Mouse (Mus musculus) right cerebral cortex, adult 18-20 months (tissue): ENCODE measurements around the gene Zbtb45.
A peak's percentile ranks its signal among the peaks of the same experiment; 100 is the strongest.

Experiments used
- DNase-seq: peaks from one replicate; pipeline ENCODE4 v3.0.0; 2022; ENCODE audit warnings: mixed read lengths

The Zbtb45 gene

DNA sequence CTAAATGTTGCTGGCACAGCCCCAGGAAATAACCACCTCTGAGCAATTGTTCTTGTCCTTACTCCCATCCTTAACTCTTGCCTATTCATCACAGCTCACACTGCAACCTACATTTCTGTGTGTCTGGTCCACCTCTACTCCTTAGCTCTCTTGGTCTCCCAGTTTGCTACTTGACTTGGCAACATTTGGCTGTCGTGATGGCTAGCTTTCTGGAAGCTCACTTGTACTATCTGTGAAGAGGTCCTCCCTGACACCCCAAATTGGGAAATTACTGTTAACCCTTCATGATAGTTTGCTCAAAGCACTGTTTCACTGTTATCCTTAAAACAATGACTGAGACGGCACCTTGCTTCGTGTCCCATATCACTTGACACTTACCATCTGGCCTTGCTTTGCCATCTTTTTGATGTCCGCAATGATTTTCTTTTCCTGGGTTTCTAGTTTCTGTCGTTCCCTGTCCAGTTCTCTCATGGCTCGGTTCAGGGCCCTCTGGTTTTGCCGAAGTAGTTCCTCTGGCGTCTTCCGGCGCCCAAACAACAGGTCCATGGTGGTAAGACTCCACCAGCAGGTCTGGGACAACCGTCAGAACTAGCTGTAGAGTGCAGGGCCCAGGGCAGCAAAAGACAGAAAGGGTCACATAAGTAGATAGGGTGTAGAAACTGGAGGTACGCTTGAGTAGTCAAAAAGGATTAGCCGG, 23.8 kb upstream of the Zbtb45 start:
- DNase-seq, result no peak

DNA sequence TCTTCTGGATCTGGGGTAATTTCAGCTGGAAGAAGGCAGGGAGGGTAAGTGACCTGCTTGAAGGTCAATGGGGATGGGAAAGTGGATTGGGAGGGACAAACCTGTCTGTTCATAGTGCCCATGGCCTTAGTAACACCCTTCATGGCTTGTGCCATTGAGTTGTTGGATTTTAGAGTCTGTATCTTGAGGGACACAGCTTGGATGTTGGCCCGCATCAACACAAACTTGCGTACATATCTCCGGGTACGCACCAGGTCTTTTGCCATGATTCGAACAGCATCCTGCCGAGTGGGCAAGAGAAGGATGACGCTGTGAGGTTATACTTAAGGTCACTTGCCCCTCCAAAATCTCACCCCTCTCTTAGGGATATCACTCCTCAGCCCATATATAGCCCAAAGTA, 22.7 kb upstream of the Zbtb45 start:
- no peak for DNase-seq

DNA sequence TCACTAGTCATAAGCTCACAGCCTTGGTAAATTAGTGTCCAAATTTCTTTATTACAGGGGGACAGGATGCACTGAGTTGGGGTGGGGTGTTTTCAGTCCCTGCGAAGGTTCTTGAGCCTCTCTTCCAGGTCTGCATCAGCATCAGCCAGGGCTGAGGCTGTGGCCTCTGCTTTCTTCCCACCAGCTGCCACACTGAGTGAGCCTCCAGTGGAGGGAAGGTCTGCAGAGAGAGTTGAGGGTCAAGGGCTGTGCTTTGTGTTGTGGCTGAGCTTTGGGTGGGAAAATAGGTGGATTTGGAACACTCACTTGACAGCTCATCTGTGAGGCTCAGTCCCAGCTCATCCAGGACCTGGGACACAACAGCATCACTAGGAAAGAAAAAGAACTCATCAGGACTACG, 22.1 kb upstream of the Zbtb45 start:
- no peak for DNase-seq

DNA sequence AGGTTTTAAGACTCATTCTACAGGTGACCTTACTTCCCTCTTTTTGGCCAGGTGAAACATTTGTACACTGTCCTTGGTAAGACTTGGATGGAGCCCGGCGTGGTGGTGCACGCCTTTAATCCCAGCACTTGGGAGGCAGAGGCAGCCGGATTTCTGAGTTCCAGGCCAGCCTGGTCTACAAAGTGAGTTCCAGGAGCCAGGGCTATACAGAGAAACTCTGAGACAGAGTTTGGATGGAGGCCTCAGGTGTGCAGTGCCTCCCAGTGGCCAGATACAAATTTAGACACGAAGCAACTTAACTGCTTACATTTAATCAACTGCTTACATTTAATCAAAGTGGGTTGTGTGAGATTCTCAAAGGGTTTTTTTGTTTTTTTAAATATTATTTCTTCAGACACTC, 21.2 kb upstream of the Zbtb45 start:
- DNase-seq, result no peak

DNA sequence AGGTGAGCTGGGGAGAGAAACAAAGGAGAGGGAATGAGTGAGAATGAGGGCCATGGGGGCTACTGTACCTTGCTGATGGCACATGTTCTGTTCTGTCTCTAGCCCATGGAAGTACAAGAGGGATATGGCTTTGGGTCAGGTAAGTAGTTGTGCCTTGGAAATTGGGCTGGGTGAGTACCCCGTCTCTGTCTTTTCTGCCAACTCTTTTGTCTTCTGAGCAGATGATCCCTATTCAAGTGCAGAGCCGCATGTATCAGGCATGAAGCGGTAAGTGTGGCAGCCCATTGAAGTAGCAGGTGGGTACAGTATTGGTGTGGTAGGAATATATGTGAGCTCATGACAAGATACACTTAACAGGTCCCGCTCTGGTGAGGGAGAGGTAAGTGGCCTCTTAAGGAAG, 19.2 kb upstream of the Zbtb45 start:
- DNase-seq, result no peak

DNA sequence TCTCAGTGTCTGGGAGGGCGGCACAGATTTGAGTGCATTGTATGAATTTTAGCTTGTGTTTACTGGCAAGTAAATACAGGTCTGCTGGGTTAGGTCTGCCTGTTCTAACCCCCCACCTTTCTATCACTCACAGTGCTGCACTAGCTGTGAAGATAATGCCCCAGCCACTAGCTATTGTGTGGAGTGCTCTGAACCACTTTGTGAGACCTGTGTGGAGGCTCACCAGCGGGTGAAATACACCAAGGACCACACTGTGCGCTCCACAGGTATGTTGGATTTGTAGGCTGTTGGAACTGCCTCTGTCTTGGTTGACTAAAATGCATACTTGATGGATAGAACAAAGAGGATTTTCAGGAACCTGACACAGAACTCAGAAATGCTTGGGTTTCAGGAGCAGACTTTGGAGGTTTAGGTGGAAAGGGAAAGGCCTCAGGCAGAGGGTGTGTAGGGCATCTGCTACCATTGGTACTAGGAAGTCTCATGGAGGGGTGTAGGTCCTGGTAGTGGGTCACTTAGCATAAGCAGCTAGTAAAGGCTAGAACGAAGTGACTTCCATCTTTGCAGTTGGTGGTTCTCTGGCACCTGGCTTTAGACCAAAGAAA, 15.8 kb upstream of the Zbtb45 start:
- DNase-seq, result no peak

DNA sequence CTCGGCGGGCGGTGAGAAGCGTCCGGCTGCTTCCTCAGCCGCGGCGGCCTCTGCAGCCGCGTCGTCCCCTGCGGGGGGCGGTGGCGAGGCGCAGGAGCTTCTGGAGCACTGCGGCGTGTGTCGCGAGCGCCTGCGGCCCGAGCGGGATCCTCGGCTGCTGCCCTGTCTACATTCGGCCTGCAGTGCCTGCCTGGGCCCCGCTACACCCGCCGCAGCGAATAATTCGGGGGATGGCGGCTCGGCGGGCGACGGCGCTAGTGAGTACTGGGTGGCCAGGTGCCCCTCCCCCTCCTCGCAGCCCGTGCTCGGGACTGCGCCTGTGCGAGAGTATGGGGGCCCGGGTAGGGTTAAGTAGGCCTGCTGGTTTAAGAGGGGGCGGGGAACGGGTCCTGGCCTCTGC, 15.0 kb upstream of the Zbtb45 start:
- DNase-seq, result peak; percentile 85

DNA sequence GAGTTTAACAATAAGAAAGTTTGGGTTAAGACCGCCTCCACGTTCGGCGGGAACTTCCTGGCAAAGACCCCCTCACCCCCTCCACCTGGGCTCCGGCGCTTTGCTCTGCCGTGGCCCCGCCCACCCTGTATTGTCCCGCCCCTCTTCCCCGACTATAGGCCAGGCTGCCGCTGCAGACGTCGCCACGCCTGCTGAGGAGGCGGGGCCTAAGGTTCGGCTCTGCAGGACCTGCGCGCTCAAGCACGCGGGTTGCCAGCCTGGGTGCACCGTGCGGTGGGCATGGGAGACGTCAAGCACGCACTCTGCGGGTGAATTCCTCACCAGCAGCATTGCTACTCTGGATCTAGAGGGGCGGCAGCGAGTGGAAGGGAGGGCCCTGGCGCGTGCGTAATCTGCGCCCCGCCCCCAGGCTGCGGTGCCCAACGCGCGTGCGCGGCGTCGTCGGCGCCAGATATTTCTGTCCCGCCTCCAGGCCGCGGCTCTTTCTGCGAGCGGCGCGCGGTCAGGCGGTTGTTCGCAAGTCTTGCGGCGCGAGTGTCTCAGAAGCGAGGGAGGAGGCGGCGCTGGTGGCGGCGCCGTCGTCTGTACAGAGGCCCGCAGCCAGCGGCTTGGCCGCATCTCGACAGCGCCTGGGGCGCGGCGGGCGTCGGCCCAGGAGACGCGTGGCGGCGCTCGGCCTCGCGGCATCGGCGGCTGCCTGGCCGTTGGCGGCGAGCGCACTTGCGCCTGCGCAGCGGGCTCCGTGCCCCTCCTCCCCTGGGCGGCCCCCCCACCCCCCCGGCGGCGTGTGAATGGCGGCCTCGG, 14.3 kb upstream of the Zbtb45 start:
- DNase-seq, result peak; percentile 94

DNA sequence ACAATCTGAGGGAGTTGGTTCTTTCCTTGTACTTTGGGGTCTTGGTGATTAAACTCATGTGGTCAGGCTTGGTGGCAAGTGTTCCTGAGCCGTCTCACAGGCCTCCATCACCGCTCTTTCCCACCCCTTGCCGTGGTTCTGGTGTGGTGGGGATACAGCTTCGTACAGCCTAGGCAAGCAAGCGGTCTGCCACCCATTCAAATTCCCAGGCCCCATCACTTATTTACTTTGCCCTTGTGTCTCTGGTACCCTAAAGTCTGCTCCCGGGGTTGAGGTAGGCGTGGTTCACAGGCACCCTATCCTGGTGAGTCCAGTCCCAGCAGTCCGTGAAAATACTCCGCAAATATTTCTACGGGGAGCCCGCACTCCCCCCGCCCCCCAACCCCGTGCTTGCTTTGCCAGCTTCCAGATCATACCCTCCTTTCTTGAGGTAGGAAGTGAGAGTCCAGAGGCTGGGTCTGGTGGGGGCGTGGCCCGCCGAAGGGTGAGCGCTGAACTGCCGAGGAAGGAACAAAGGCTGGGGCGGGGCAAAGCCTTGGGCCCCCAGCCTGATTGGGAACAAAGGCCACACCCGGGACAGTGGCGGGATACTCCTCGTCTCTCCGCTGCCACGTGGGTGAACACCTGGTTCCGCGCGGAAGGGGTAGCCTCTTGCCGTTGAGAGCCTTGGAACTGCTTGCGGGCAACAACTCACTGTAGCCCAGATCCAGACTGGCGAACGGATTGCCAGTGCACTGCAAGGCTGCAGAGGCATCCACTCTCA, 13.1 kb upstream of the Zbtb45 start:
- DNase-seq, result no peak

DNA sequence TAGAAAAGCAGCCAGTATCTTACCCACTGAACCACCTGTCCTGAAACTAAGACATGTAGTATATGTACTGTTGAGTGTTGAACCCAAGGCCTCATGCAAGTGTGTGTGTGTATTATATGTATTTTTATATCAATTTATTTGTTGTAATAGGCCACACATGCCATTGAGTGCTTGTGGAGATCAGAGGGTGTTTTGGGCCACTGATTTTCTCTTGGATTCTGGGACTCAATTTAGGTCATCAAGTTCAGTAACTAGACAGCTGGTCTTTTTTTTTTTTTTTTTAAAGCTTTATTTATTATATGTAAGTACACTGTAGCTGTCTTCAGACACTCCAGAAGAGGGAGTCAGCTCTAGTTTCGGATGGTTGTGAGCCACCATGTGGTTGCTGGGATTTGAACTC, 5.4 kb upstream of the Zbtb45 start:
- DNase-seq, result no peak

DNA sequence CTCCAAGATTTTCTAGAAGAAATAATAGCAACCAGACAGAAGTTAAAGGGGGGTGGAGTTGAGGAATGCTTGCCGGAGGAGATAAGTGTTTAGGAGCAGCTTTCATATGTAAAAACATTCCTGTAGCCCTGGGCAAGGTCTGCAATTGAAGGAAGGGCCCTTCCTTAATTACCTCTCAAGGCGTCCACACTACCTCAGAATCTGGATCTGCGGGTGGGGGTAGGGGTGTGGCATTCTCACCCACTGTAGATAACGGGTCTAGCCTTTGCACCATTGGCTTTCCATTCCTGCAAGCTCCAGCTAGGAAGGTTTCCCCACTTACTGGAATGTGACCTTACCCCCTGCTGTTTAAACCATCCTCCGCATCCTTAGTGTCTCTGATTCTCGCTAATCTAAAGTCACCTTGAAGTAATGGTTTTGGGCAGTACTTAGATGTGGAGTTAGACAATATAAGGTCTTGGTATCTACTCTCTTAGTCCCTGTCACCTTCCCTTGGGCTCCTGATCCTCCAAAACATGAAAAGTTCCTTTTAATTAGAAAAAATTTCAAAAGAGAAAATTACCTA, 4.5 kb upstream of the Zbtb45 start:
- DNase-seq, result no peak

DNA sequence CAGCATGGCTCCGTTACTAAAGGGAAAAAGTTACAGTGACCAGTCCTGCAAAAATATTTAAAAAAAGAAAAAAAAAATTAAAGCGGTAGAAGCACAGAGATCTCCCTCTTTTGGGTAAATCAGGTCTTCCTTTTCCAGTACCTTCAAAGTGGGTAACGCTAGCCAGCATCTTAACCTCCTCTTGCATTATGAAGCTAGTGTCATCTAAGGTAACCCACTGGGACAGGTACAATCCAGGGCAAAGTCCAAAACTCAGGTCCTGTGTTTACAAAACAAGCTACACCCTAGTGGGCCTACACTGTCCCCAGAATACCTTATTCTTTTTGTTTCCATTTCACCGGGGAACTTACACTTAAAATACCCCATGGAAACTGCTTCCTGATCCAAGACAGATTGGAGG, 3.8 kb upstream of the Zbtb45 start:
- DNase-seq, result no peak

DNA sequence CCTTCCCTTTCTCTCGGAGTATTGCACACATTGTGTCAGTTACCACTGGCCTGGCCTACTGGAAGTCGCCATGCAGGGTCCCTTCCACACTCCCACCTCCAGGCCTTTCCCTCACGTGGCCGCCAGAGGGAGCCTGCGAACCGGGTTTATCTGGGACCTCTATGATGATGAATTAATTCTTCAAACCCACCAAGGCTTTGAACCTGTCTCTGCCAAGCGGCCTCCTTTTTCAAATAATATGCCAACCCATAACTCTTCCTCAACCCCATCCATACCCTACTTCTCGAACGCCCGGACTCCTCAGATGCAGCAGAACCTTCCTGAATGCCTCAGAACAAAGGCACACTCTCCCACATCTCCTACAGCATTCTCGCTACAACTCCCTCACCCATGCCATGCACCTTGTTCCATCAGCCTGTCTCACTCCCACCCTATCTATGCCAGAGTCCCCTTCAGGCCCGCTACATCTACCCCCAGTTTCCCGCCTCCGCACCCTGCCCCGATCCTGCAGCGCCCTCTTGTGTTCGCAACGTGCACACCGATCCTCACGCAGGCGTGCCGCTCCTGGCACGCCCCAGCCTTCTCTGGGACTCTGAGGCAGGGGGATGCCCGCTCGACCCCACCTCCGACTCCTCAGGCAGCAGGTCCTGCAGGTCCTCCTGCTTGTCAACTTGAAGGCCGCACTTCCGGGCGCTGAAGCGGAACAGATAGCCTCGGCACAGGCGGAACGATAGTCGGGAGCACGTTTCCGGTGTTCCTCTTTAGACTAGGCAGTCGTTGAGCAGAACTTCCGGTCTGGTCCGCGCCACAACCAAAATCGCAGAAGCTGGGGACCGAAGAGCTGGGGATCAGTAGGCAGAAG, 460 bp downstream of the Zbtb45 start:
- peak; percentile 93 for DNase-seq

DNA sequence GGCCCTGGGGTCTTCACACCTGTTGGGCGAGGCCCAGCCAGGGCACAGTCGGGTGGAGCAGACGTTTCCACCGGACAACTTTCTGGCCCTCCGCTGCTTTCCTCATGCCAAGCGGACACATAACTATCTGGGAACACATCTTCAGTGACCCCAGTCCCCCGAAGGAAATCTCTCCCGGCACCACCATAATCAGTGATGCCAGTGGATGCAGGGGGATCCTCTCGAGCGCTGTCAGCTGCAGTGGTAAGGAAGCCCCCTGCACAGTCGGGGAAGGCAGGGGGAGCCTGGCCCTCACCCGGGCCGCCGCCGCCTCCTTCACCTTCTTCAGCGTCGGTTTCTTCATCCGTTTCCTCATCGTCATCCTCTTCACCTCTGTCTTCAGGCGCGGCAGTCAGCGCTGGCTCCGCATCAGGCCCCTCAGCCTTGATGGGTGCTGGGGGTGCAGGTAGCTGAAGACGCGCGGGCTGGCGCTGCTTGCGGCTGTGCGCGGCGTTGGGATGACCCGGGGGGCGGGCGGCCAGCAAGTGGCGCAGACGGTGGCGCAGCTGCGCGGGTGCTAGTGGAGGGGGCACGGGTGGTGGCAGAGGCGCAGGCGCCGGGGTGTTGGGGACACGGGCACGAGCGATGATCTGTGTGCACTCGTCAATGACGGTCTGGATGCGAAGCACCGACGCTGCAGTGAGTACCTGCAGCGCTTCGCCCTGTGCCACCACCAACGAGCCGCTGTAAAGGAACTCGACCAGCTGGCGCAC, 2.3 kb downstream of the Zbtb45 start:
- DNase-seq, result no peak

DNA sequence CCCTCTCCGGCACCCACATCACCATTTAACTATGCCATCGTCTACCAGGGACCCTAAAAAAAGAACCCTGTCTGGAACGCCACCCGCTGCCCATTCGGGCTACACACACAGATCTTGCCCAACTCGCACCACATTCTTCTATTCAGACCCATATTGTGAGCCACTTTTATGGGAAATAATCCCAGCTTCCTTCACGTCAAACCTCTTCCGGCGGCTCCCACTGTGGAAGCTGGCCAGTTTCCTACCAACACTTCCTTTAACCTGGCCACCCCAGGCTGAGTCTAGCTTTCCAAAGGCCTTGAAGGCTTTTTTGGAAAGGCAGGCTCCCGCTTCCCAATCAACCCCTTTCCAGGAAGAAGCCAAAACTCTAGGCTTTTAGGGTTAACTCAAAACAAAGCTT, 3.3 kb downstream of the Zbtb45 start:
- DNase-seq, result no peak

DNA sequence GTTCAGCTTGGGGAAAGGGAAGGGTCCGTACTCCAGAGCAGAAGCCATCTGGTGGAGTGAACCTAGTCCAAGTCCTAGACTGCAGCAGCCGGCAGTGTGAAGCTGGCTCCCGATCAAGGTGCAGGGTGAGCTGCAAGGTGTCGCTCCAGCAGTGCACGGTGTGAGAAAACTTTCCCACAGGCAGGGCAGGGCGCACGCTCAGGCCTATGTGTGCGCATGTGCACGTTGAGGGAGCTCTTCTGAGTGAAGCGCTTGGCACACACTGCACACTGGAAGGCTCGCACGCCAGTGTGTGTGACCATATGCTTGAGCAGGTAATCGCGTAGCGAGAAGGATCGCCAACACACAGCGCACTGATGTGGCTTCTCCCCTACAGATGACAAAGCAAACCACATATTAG, 3.8 kb downstream of the Zbtb45 start:
- no peak for DNase-seq

DNA sequence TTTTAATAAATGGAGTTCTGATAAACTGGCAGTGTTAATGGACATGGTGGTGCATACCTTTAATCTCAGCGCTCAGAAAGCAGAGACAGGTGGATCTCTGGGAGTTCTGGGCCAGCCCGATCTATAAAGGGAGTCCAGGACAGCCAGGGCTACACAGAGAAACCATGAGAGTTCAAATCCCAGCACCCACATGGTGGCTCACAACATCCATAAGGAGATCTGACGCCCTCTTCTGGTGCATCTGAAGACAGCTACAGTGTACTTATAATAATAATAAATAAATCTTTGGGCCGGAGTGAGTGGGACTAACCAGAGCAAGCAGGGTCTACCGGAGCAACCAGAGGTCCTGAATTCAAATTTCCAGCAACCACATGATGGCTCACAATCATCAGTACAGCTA, 6.5 kb downstream of the Zbtb45 start:
- no peak for DNase-seq

DNA sequence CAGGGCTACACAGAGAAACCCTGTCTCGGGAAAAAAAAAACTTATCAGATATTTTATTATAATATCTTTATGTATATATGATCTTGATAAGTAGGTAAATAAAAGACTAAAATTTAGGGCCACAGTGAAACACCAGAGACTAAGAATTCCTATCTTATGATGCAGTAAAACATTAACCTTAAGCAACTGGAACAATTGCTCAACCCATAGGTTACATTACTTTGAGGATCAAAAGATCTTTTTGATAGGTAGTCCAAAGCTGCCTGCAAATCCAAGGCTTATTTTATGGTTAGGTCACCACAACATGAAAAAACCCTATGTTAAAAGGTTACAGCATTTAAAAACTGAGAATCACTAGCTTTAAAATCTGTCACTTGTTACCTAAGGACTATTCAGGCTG, 8.2 kb downstream of the Zbtb45 start:
- DNase-seq, result no peak

DNA sequence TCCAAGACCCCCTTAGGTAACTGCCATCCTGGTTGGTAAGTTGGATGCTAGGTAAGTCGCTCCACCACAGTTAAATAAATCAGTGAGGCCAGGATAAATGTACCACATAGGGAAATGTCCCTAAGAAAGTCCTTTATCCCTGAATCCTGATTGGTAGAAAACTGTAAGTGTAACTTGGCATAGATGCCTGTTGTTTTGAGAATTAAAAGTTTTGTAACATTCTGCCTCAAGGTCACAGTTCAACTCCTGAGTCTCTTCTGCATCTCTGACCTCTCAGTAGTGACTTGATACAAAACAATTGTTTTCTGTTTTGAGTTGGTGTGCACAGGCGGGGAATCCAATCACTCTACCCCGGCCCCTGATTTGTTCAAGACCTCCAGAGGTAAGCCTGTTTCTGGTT, 11.0 kb downstream of the Zbtb45 start, which contains the start of gene Trim28:
Trim28 (plus strand) TSS at position 264 of the 400 bp plus-strand sequence.
- DNase-seq, result no peak

DNA sequence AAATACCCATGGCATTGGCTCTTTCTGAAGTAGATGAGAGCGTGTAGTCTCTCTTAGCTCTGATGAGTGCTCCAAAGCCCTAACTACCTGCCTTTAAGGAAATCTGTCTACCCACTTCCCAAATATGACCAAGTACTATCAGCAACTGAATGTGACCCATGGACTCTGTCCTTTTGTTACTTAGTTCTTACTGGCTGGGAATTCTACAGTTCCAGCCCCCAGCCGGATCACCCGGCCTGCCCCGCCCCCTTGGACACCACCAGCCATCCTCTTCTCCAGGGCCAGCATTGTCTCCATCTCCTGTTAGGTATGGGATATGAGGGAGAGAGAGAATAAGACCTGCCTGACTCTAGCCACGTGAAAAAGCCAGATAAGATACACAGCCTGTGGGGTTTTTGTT, 11.8 kb downstream of the Zbtb45 start, which contains the start of gene Slc27a5:
Slc27a5 (minus strand) TSS at position 140 of the 400 bp plus-strand sequence.
- DNase-seq, result no peak

DNA sequence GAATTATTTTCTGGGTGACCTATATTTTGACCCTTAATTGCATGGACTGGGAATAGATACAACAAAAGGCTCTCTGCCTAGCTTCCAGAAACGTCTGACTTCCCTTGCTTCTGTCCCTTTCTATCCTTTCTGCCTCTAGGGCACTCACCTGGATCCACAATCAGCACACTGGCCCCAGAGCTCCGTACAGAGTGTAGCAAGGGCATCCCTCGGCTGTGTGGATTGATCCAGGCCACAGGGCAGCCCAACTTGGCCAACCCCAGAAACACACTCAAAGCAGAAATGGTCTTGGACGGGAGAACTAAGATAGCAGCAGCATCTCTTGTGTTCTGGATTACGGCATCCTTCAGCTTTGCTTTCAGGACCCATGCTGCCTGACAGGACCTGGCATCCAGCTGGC, 12.6 kb downstream of the Zbtb45 start:
- no peak for DNase-seq
